Comparison of ENCODE assay signal across 13 mouse cellular contexts in the genomic region with DNA sequence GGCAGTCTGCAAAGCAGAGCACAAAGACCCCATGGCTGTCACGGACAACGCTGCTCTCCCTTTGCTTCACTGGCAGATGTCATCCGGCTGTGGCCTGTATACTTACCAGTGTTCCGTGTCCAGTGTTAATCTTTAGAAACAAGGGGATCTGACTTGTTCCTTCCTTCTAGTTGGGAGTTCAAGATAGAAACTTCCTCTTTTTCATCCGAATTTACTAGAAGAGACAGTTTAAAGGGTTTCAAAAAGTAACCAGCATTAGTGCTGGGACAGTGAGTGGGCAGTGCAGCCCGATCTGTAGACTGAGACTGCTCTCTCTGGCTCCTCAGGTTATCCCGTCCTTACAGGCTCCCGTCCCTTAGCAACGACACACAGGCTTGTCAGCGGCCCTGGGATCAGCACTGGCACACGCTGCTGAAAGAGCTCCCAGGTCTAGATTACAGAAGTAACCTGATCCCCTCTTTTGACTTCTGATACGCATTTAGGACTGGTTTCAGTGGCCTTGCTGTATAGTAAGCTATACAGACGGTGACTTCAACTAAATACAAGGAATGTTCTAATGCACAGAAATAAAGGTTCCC. TPM values are rescaled to one million over a fixed set of nuclear protein-coding genes. Genes with fewer than 3 reads are reported as not detected.
DNase-seq lines count a peak whose midpoint lies in the region; ATAC-seq and TF ChIP-seq lines count a peak whose summit lies in the region.
"Had no signal": no experiment of that assay in that cellular context is flagged by ENCODE, and none has a peak within 500 bp of the region (broad histone marks: within the 10 kb centered on the region; RNA-seq: fewer than 3 reads in every experiment).

No protein-coding gene starts in this region.

- no peaks in the 10 kb centered on the region for H3K36me3 ChIP-seq in spleen, adult 2 months (ENCODE audit: control insufficient read depth, insufficient read depth, low read length)
- peaks cover 36% of the 10 kb centered on the region for H3K36me3 ChIP-seq in limb, embryonic 15.5 days
- peaks cover 13% of the 10 kb centered on the region for H3K36me3 ChIP-seq in stomach, embryonic 16.5 days (ENCODE audit: control insufficient read depth, insufficient read depth, low read length)
- H3K36me3 ChIP-seq: forebrain, embryonic 15.5 days had no signal

- WGBS in spleen, adult 2 months, result 49% methylated on average over 13 of the region's 13 CpGs
- WGBS in limb, embryonic 15.5 days, result 52% methylated on average over 13 of the region's 13 CpGs
- 63% methylated on average over 13 of the region's 13 CpGs for WGBS in stomach, embryonic 16.5 days

- no peak for ATAC-seq in limb, embryonic 15.5 days (ENCODE audit: insufficient number of reproducible peaks, low FRiP score, low TSS enrichment, low read depth)
- ATAC-seq in stomach, embryonic 16.5 days (ENCODE audit: insufficient read depth, low FRiP score), result no peak
- ATAC-seq: forebrain, embryonic 15.5 days had no signal

- H3K27ac ChIP-seq in gastrocnemius, adult 2 months, result peak overlapping the region; percentile 81
- H3K27ac ChIP-seq in spleen, adult 2 months (ENCODE audit: insufficient read depth, low read length), result peak overlapping the region; percentile 12
- H3K27ac ChIP-seq in limb, embryonic 15.5 days, result peak overlapping the region; percentile 59
- H3K27ac ChIP-seq in stomach, embryonic 16.5 days (ENCODE audit: low read length), result peak overlapping the region; percentile 54
- H3K27ac ChIP-seq: forebrain, embryonic 15.5 days had no signal

- peaks cover 11% of the 10 kb centered on the region; the same call in 1 of the 2 replicates for H3K4me1 ChIP-seq in spleen, adult 2 months (ENCODE audit: control insufficient read depth, insufficient read depth, insufficient read length)
- H3K4me1 ChIP-seq in limb, embryonic 15.5 days, result peaks cover 17% of the 10 kb centered on the region
- peaks cover 9% of the 10 kb centered on the region for H3K4me1 ChIP-seq in stomach, embryonic 16.5 days (ENCODE audit: control insufficient read depth, insufficient read depth, low read length)

- H3K27me3 ChIP-seq in spleen, adult 2 months (ENCODE audit: control insufficient read depth, insufficient read depth, low read length), result no peaks in the 10 kb centered on the region
- H3K27me3 ChIP-seq in limb, embryonic 15.5 days, result no peaks in the 10 kb centered on the region
- no peaks in the 10 kb centered on the region for H3K27me3 ChIP-seq in stomach, embryonic 16.5 days (ENCODE audit: control insufficient read depth, insufficient read depth, low read length)
- H3K27me3 ChIP-seq: forebrain, embryonic 15.5 days; hindbrain, embryonic 12.5 days had no signal

- intact Hi-C loops in gastrocnemius, adult 2 months (cut with DNase I), result no loop called here

- H3K9ac ChIP-seq in limb, embryonic 15.5 days, result no peak overlapping the region
- H3K9ac ChIP-seq in stomach, embryonic 16.5 days (ENCODE audit: low read length), result no peak overlapping the region
- H3K9ac ChIP-seq: forebrain, embryonic 15.5 days had no signal

- TF ChIP-seq POLR2A in spleen, adult 2 months (IDR thresholded peaks at IDR 0.05; ENCODE audit: low read depth, low read length), result no peak

- H3K4me2 ChIP-seq in limb, embryonic 15.5 days, result no peak overlapping the region
- no peak overlapping the region for H3K4me2 ChIP-seq in stomach, embryonic 16.5 days (ENCODE audit: low read depth, low read length)
- H3K4me2 ChIP-seq: forebrain, embryonic 15.5 days; hindbrain, embryonic 12.5 days had no signal

- no peak overlapping the region for H3K4me3 ChIP-seq in gastrocnemius, adult 2 months
- no peak overlapping the region for H3K4me3 ChIP-seq in spleen, adult 2 months (ENCODE audit: extremely low read depth, insufficient read depth, insufficient read length)
- no peak overlapping the region for H3K4me3 ChIP-seq in limb, embryonic 15.5 days
- no peak overlapping the region for H3K4me3 ChIP-seq in stomach, embryonic 16.5 days (replicated peaks; ENCODE audit: low read length)
- H3K4me3 ChIP-seq: forebrain, embryonic 15.5 days; hindbrain, embryonic 12.5 days had no signal

- H3K9me3 ChIP-seq in limb, embryonic 15.5 days, result no peaks in the 10 kb centered on the region
- no peaks in the 10 kb centered on the region for H3K9me3 ChIP-seq in stomach, embryonic 16.5 days (replicated peaks; ENCODE audit: control insufficient read depth, low read length)
- H3K9me3 ChIP-seq: forebrain, embryonic 15.5 days; hindbrain, embryonic 12.5 days had no signal

- no peak for DNase-seq in gastrocnemius, adult 2 months
- no peak for DNase-seq in gastrocnemius, adult 18-20 months (ENCODE audit: low spot score)
- DNase-seq in spleen, adult 2 months (ENCODE audit: low read depth in 1 of 2, low spot score in 2 of 2), result no peak
- DNase-seq in spleen, adult 12 weeks (ENCODE audit: low spot score), result no peak
- no peak for DNase-seq in layer of hippocampus, adult 9-10 months (ENCODE audit: low spot score)
- no peak for DNase-seq in left cerebral cortex, adult 9 months (ENCODE audit: low spot score in 2 of 2)
- DNase-seq: kidney, postnatal 14 days; left cerebral cortex, postnatal 4 days; retina, postnatal 1 day had no signal

- TF ChIP-seq CTCF in gastrocnemius, adult 2 months (IDR thresholded peaks at IDR 0.05), result no peak
- TF ChIP-seq CTCF in spleen, adult 2 months (IDR thresholded peaks at IDR 0.05; ENCODE audit: extremely low read depth, insufficient read depth, insufficient read length, insufficient replicate concordance), result no peak

RNA-seq across cellular contexts. Expression of a gene that starts 9.9 kb away (rescaled TPM):
- total RNA-seq in gastrocnemius, adult 2 months (2021), result under 1 TPM in 1 of 2 experiments, not detected in 1; 0.11 TPM
- total RNA-seq in gastrocnemius, adult 18-20 months (2021), result under 1 TPM; 0.09 to 0.26 TPM
- polyA plus RNA-seq in spleen, adult 2 months (2012; rRNA removed), result 1.6 and 2.0 TPM in 2 replicates
- 23.2 and 24.1 TPM in 2 replicates for polyA plus RNA-seq in limb, embryonic 15.5 days (2015; fragmentation: Nextera tagmentation; extraction: Ambion mirVana)
- 26.9 and 28.1 TPM in 2 replicates for polyA plus RNA-seq in stomach, embryonic 16.5 days (2015; fragmentation: Nextera tagmentation; extraction: Ambion mirVana)

RNA-seq across cellular contexts. Expression of a gene that starts 10.1 kb away (rescaled TPM):
- 10 to 100 TPM; 10.2 to 12.4 TPM for total RNA-seq in gastrocnemius, adult 2 months (2021)
- 10 to 100 TPM; 12.9 to 13.2 TPM for total RNA-seq in gastrocnemius, adult 18-20 months (2021)
- polyA plus RNA-seq in spleen, adult 2 months (2012; rRNA removed), result 37.0 and 48.8 TPM in 2 replicates
- 43.9 and 51.7 TPM in 2 replicates for polyA plus RNA-seq in limb, embryonic 15.5 days (2015; fragmentation: Nextera tagmentation; extraction: Ambion mirVana)
- 28.8 and 30.1 TPM in 2 replicates for polyA plus RNA-seq in stomach, embryonic 16.5 days (2015; fragmentation: Nextera tagmentation; extraction: Ambion mirVana)

RNA-seq across cellular contexts. Expression of a gene that starts 54.1 kb away (rescaled TPM):
- 1 to 10 TPM; 6.1 to 6.6 TPM for total RNA-seq in gastrocnemius, adult 2 months (2021)
- 1 to 10 TPM; 5.5 to 5.7 TPM for total RNA-seq in gastrocnemius, adult 18-20 months (2021)
- polyA plus RNA-seq in spleen, adult 2 months (2012; rRNA removed), result 8.0 and 10.1 TPM in 2 replicates
- 4.1 and 4.2 TPM in 2 replicates for polyA plus RNA-seq in limb, embryonic 15.5 days (2015; fragmentation: Nextera tagmentation; extraction: Ambion mirVana)
- polyA plus RNA-seq in stomach, embryonic 16.5 days (2015; fragmentation: Nextera tagmentation; extraction: Ambion mirVana), result 5.0 and 5.3 TPM in 2 replicates

Comparison
In these comparisons a context has a peak if more than half of its experiments do, and no peak if none do; other contexts are left out.
1. H3K27ac ChIP-seq: peak in every context shown above with its lines; median percentile 81 in gastrocnemius, adult 2 months; 59 in limb, embryonic 15.5 days; 54 in stomach, embryonic 16.5 days; 12 in spleen, adult 2 months.